Mouse (Mus musculus) hindbrain, embryonic 16.5 days (tissue): ENCODE results near the gene Zfp653. TPM values are rescaled to one million over a fixed set of nuclear protein-coding genes. Genes with fewer than 3 reads are reported as not detected.
A peak's percentile ranks its signal among the peaks of the same experiment; 100 is the strongest.

Experiments
- ATAC-seq: fragments of 200-750 bp; cut with Nextera tagmentation; 2 replicates; pipeline ENCODE4 v1.8.0; 2017; ENCODE audit warnings: moderate TSS enrichment, moderate library complexity
- H3K27ac ChIP-seq: fragments of 300-500 bp; sonication (generic); 2 replicates; pipeline ENCODE4 v1.5.1; 2014; ENCODE audit warnings: low read depth, mild to moderate bottlenecking, control low read depth, low read length, moderate library complexity
- H3K27me3 ChIP-seq: fragments of 300-500 bp; sonication (generic); replicated peaks from 2 replicates; pipeline ENCODE4 v1.6.1; 2014; ENCODE audit warnings: low read length; ENCODE audit not compliant: control insufficient read depth, insufficient read depth
- H3K36me3 ChIP-seq: fragments of 300-500 bp; sonication (generic); 2 replicates; pipeline ENCODE4 v1.6.1; 2014; ENCODE audit warnings: mild to moderate bottlenecking, low read length, moderate library complexity, mixed read lengths; ENCODE audit not compliant: control insufficient read depth, insufficient read depth
- H3K4me1 ChIP-seq: fragments of 300-500 bp; sonication (generic); 2 replicates; pipeline ENCODE4 v1.6.1; 2014; ENCODE audit warnings: low read depth, low read length; ENCODE audit not compliant: control insufficient read depth, insufficient read depth
- H3K4me2 ChIP-seq: fragments of 300-500 bp; sonication (generic); 2 replicates; pipeline ENCODE4 v1.6.1; 2014; ENCODE audit warnings: mild to moderate bottlenecking, low read length, control low read depth, moderate library complexity
- H3K4me3 ChIP-seq: fragments of 300-500 bp; sonication (generic); 2 replicates; pipeline ENCODE4 v1.5.1; 2014; ENCODE audit warnings: mild to moderate bottlenecking, low read length, control low read depth, moderate library complexity
- H3K9ac ChIP-seq: fragments of 300-500 bp; sonication (generic); 2 replicates; pipeline ENCODE4 v1.6.1; 2014; ENCODE audit warnings: low read depth, mild to moderate bottlenecking, control low read depth, low read length, moderate library complexity
- H3K9me3 ChIP-seq: fragments of 300-500 bp; sonication (generic); 2 replicates; pipeline ENCODE4 v1.6.1; 2014; ENCODE audit warnings: mild to moderate bottlenecking, low read length, moderate library complexity; ENCODE audit not compliant: control insufficient read depth
- WGBS: fragments of 180-500 bp; shearing (Covaris S2); extraction: QIAGEN DNeasy Blood & Tissue Kit; methylation state at CpG from one replicate; pipeline ENCODE4 v1.1.7; 2014; 5-methylcytosine and 5-hydroxymethylcytosine counted together
- polyA plus RNA-seq: library from polyadenylated mRNA; unstranded; fragments of >200 nt; fragmentation: Nextera tagmentation; extraction: Ambion mirVana; gene quantifications from 2 replicates; pipeline ENCODE4 v1.2.1, GENCODE M21; 2015

The Zfp653 gene
- polyA plus RNA-seq, 1 experiment from 2014 or later: 16.6 TPM

- Histone ChIP-seq H3K4me1 (peaks cover 39% of the 10 kb centered on the region), H3K27me3 (no peaks in the 10 kb centered on the region), H3K36me3 (no peaks in the 10 kb centered on the region), H3K9me3 (no peaks in the 10 kb centered on the region), H3K4me2 (peak overlapping the region; percentile 80), H3K4me3 (peak overlapping the region; percentile 82), H3K9ac (peak overlapping the region; percentile 89), H3K27ac (peak overlapping the region; percentile 95)
- peak; percentile 14 for ATAC-seq
- under 1% methylated on average over 26 of the region's 43 CpGs for WGBS
Measured at GRCm38 (mm10) chr9:22050351-22050889, 20.8 kb downstream of the Zfp653 start.

GRCm38 (mm10) chr9:22049721-22050270 lies 21.4 kb downstream of the Zfp653 start:
- H3K4me1 ChIP-seq: peaks cover 38% of the 10 kb centered on the region
- peak overlapping the region; percentile 82 for H3K4me3 ChIP-seq
- no peak for ATAC-seq
- H3K4me2 ChIP-seq: peak overlapping the region; percentile 80
- H3K9me3 ChIP-seq: no peaks in the 10 kb centered on the region
- no peaks in the 10 kb centered on the region for H3K27me3 ChIP-seq
- H3K27ac ChIP-seq: peak overlapping the region; percentile 95
- WGBS: 19% methylated on average over 4 of the region's 4 CpGs
- no peaks in the 10 kb centered on the region for H3K36me3 ChIP-seq
- peak overlapping the region; percentile 89 for H3K9ac ChIP-seq

GRCm38 (mm10) chr9:22049315-22049714 lies 21.9 kb downstream of the Zfp653 start:
- no peaks in the 10 kb centered on the region for H3K27me3 ChIP-seq
- peak overlapping the region; percentile 89 for H3K9ac ChIP-seq
- H3K9me3 ChIP-seq: no peaks in the 10 kb centered on the region
- no peak for ATAC-seq
- peak overlapping the region; percentile 80 for H3K4me2 ChIP-seq
- WGBS: 50% methylated on average over 11 of the region's 11 CpGs
- H3K4me1 ChIP-seq: peaks cover 33% of the 10 kb centered on the region
- H3K27ac ChIP-seq: peak overlapping the region; percentile 95
- H3K36me3 ChIP-seq: no peaks in the 10 kb centered on the region
- H3K4me3 ChIP-seq: peak overlapping the region; percentile 82

GRCm38 (mm10) chr9:22047329-22047728 lies 23.8 kb downstream of the Zfp653 start:
- WGBS: 53% methylated on average over 9 of the region's 9 CpGs
- Histone ChIP-seq H3K9ac (no peak overlapping the region), H3K9me3 (no peaks in the 10 kb centered on the region), H3K27me3 (no peaks in the 10 kb centered on the region), H3K4me3 (no peak overlapping the region), H3K4me1 (peaks cover 32% of the 10 kb centered on the region), H3K36me3 (no peaks in the 10 kb centered on the region), H3K4me2 (peak overlapping the region; percentile 38), H3K27ac (no peak overlapping the region)
- ATAC-seq: no peak

GRCm38 (mm10) chr9:22041832-22042231 lies 29.3 kb downstream of the Zfp653 start:
- Histone ChIP-seq H3K4me3 (no peak overlapping the region), H3K4me2 (no peak overlapping the region), H3K9ac (no peak overlapping the region), H3K27me3 (no peaks in the 10 kb centered on the region), H3K4me1 (peaks cover 2% of the 10 kb centered on the region; the same call in 1 of the 2 replicates), H3K27ac (no peak overlapping the region), H3K9me3 (no peaks in the 10 kb centered on the region), H3K36me3 (no peaks in the 10 kb centered on the region)
- ATAC-seq: no peak
- 66% methylated on average over 2 of the region's 2 CpGs for WGBS

GRCm38 (mm10) chr9:22037826-22038225 lies 33.4 kb downstream of the Zfp653 start:
- no peaks in the 10 kb centered on the region for H3K9me3 ChIP-seq
- no peak for ATAC-seq
- H3K27me3 ChIP-seq: no peaks in the 10 kb centered on the region
- no peak overlapping the region for H3K9ac ChIP-seq
- H3K36me3 ChIP-seq: peaks cover 12% of the 10 kb centered on the region
- H3K4me2 ChIP-seq: no peak overlapping the region
- no peak overlapping the region for H3K27ac ChIP-seq
- H3K4me3 ChIP-seq: no peak overlapping the region
- 82% methylated on average over 10 of the region's 10 CpGs for WGBS
- peaks cover 8% of the 10 kb centered on the region; the same call in 1 of the 2 replicates for H3K4me1 ChIP-seq

- H3K4me2 ChIP-seq: no peak overlapping the region
- no peaks in the 10 kb centered on the region for H3K27me3 ChIP-seq
- peaks cover 8% of the 10 kb centered on the region; the same call in 1 of the 2 replicates for H3K4me1 ChIP-seq
- H3K36me3 ChIP-seq: peaks cover 18% of the 10 kb centered on the region
- peak overlapping the region; percentile 17; the same call in 1 of the 2 replicates for H3K27ac ChIP-seq
- peak; percentile 18; the same call in 1 of the 2 replicates for ATAC-seq
- 16% methylated on average over 6 of the region's 6 CpGs for WGBS
- H3K4me3 ChIP-seq: no peak overlapping the region
- no peak overlapping the region for H3K9ac ChIP-seq
- H3K9me3 ChIP-seq: no peaks in the 10 kb centered on the region
Measured at GRCm38 (mm10) chr9:22035300-22036044, 35.7 kb downstream of the Zfp653 start.

- H3K27ac ChIP-seq: no peak overlapping the region
- peaks cover 1% of the 10 kb centered on the region; the same call in 1 of the 2 replicates for H3K4me1 ChIP-seq
- peaks cover 34% of the 10 kb centered on the region for H3K36me3 ChIP-seq
- no peak overlapping the region for H3K4me3 ChIP-seq
- no peak overlapping the region for H3K9ac ChIP-seq
- H3K9me3 ChIP-seq: no peaks in the 10 kb centered on the region
- 95% methylated on average over 9 of the region's 9 CpGs for WGBS
- no peak overlapping the region for H3K4me2 ChIP-seq
- H3K27me3 ChIP-seq: no peaks in the 10 kb centered on the region
- ATAC-seq: no peak
Measured at GRCm38 (mm10) chr9:22030386-22030785, 40.8 kb downstream of the Zfp653 start.

- 17% methylated on average over 7 of the region's 7 CpGs for WGBS
- no peak for ATAC-seq
- Histone ChIP-seq H3K4me1 (no peaks in the 10 kb centered on the region), H3K27ac (no peak overlapping the region), H3K27me3 (no peaks in the 10 kb centered on the region), H3K9me3 (no peaks in the 10 kb centered on the region), H3K36me3 (peaks cover 35% of the 10 kb centered on the region), H3K4me2 (no peak overlapping the region), H3K9ac (no peak overlapping the region), H3K4me3 (no peak overlapping the region)
Measured at GRCm38 (mm10) chr9:22028467-22028866, 42.7 kb downstream of the Zfp653 start.
